Mouse (Mus musculus) liver, embryonic 15.5 days (tissue): ENCODE results near the gene Neurod4. TPM values are rescaled to one million over a fixed set of nuclear protein-coding genes. Genes with fewer than 3 reads are reported as not detected.

Experiments
- ATAC-seq: fragments of 200-750 bp; cut with Nextera tagmentation; 2 replicates; pipeline ENCODE4 v1.8.0; 2017; ENCODE audit warnings: moderate number of reproducible peaks, mild to moderate bottlenecking, moderate library complexity; ENCODE audit not compliant: insufficient read depth
- H3K27ac ChIP-seq: fragments of 300-500 bp; sonication (generic); replicated peaks from 2 replicates; pipeline ENCODE4 v1.5.1; 2015; ENCODE audit warnings: mild to moderate bottlenecking, inconsistent platforms
- H3K27me3 ChIP-seq: fragments of 300-500 bp; sonication (generic); 2 replicates; pipeline ENCODE4 v1.6.1; 2015; ENCODE audit warnings: mild to moderate bottlenecking, inconsistent platforms
- H3K36me3 ChIP-seq: fragments of 300-500 bp; sonication (generic); replicated peaks from 2 replicates; pipeline ENCODE4 v1.6.1; 2015; ENCODE audit warnings: moderate library complexity, mild to moderate bottlenecking, inconsistent platforms
- H3K4me1 ChIP-seq: fragments of 300-500 bp; sonication (generic); replicated peaks from 2 replicates; pipeline ENCODE4 v1.6.1; 2015; ENCODE audit warnings: inconsistent platforms
- H3K4me2 ChIP-seq: fragments of 300-500 bp; sonication (generic); 2 replicates; pipeline ENCODE4 v1.6.1; 2015; ENCODE audit warnings: moderate library complexity, mild to moderate bottlenecking, inconsistent platforms
- H3K4me3 ChIP-seq: fragments of 300-500 bp; sonication (generic); replicated peaks from 2 replicates; pipeline ENCODE4 v1.5.1; 2015; ENCODE audit warnings: mild to moderate bottlenecking, inconsistent platforms
- H3K9ac ChIP-seq: fragments of 300-500 bp; sonication (generic); 2 replicates; pipeline ENCODE4 v1.6.1; 2015; ENCODE audit warnings: moderate library complexity, mild to moderate bottlenecking, inconsistent platforms
- H3K9me3 ChIP-seq: fragments of 300-500 bp; sonication (generic); replicated peaks from 2 replicates; pipeline ENCODE4 v1.6.1; 2016; ENCODE audit warnings: inconsistent platforms
- WGBS: fragments of 180-500 bp; shearing (Covaris S2); methylation state at CpG from one replicate; pipeline ENCODE4 v1.1.7; 2015; ENCODE audit warnings: mixed read lengths; ENCODE audit not compliant: insufficient replicate concordance; 5-methylcytosine and 5-hydroxymethylcytosine counted together
- polyA plus RNA-seq: library from polyadenylated mRNA; unstranded; fragments of >200 nt; fragmentation: Nextera tagmentation; extraction: Ambion mirVana; gene quantifications from 2 replicates; pipeline ENCODE4 v1.2.1, GENCODE M21; 2015

Neurod4 gene
- polyA plus RNA-seq, 1 experiment from 2014 or later = not detected

- H3K9me3 ChIP-seq = no peaks in the 10 kb centered on the region
- no peak overlapping the region for H3K4me2 ChIP-seq
- H3K4me3 ChIP-seq = no peak overlapping the region
- H3K27ac ChIP-seq = no peak overlapping the region
- H3K9ac ChIP-seq = no peak overlapping the region
- no peaks in the 10 kb centered on the region for H3K4me1 ChIP-seq
- WGBS = 27% methylated on average over 3 of the region's 3 CpGs
- ATAC-seq = no peak
- H3K36me3 ChIP-seq = no peaks in the 10 kb centered on the region
- no peaks in the 10 kb centered on the region for H3K27me3 ChIP-seq
Observed at GRCm38 (mm10) chr10:130293741-130294408, 13.8 kb upstream of the Neurod4 start.

GRCm38 (mm10) chr10:130288007-130288406 is 8.0 kb upstream of the Neurod4 start:
- Histone ChIP-seq H3K9me3 (no peaks in the 10 kb centered on the region), H3K27me3 (no peaks in the 10 kb centered on the region), H3K9ac (no peak overlapping the region), H3K4me1 (no peaks in the 10 kb centered on the region), H3K27ac (no peak overlapping the region), H3K4me2 (no peak overlapping the region), H3K4me3 (no peak overlapping the region), H3K36me3 (no peaks in the 10 kb centered on the region)
- no peak for ATAC-seq
- 41% methylated on average over 3 of the region's 3 CpGs for WGBS

DNA sequence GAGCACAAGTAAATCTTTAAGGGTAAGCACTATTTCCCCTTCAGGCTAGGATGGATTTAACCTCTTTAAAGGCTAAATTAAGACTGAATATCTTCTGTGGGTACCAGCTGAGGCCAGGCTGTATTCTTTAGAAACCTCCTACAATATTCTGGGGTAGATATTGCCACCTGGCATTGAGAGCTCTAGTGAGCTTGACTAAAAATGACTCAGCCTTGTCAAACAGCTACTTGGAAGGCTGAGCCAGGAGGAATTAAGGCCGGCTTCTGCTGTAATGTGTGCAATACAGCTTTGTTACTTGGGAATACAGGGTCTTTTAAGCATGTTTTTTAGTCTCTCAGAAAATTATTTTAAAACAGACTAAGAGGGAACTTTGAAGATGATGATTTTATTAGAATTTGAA is 7.2 kb upstream of the Neurod4 start:
- Histone ChIP-seq H3K9me3 (no peaks in the 10 kb centered on the region), H3K4me3 (no peak overlapping the region), H3K27ac (no peak overlapping the region), H3K4me2 (no peak overlapping the region), H3K4me1 (no peaks in the 10 kb centered on the region), H3K9ac (no peak overlapping the region), H3K36me3 (no peaks in the 10 kb centered on the region), H3K27me3 (no peaks in the 10 kb centered on the region)
- no peak for ATAC-seq
- 51% methylated on average over 1 of the region's 1 CpGs for WGBS

DNA sequence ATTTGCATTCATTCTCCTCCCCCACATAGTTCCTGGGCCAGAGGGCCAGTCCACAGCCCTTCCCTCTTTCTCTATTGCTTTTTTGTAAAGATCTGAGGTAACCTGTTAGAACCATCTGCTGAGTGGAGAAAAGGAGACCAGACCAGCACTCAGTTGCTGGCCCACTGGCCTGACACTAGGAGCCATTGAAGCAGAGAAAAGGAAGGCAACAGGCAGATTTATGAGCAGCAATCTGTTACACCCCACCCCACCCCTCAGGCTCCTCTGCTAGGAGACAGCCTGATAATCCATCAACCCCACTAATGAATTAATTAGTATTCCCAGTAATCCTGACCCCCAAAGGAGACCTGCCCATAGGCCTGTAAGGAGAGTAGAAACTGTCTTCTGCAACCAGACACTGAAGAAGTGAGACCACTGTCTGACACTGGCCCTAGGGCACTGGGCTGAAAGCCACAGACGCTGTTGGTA is 2.0 kb upstream of the Neurod4 start:
- Histone ChIP-seq H3K4me3 (no peak overlapping the region), H3K27ac (no peak overlapping the region), H3K4me2 (no peak overlapping the region), H3K36me3 (no peaks in the 10 kb centered on the region), H3K9ac (no peak overlapping the region), H3K4me1 (no peaks in the 10 kb centered on the region), H3K9me3 (no peaks in the 10 kb centered on the region), H3K27me3 (no peaks in the 10 kb centered on the region)
- WGBS = 38% methylated on average over 1 of the region's 1 CpGs
- ATAC-seq = no peak

- no peak overlapping the region for H3K4me2 ChIP-seq
- H3K27ac ChIP-seq = no peak overlapping the region
- no peak overlapping the region for H3K4me3 ChIP-seq
- H3K36me3 ChIP-seq = no peaks in the 10 kb centered on the region
- no peak overlapping the region for H3K9ac ChIP-seq
- 50% methylated on average over 2 of the region's 2 CpGs for WGBS
- no peaks in the 10 kb centered on the region for H3K4me1 ChIP-seq
- H3K9me3 ChIP-seq = no peaks in the 10 kb centered on the region
- H3K27me3 ChIP-seq = no peaks in the 10 kb centered on the region
- ATAC-seq = no peak
Observed at GRCm38 (mm10) chr10:130276496-130276895, 3.5 kb downstream of the Neurod4 start.

- H3K9ac ChIP-seq = no peak overlapping the region
- H3K4me3 ChIP-seq = no peak overlapping the region
- WGBS = 52% methylated on average over 2 of the region's 2 CpGs
- no peaks in the 10 kb centered on the region for H3K27me3 ChIP-seq
- no peak overlapping the region for H3K27ac ChIP-seq
- H3K36me3 ChIP-seq = no peaks in the 10 kb centered on the region
- no peaks in the 10 kb centered on the region for H3K9me3 ChIP-seq
- H3K4me1 ChIP-seq = no peaks in the 10 kb centered on the region
- ATAC-seq = no peak
- no peak overlapping the region for H3K4me2 ChIP-seq
Observed at GRCm38 (mm10) chr10:130275759-130276158, 4.3 kb downstream of the Neurod4 start.

DNA sequence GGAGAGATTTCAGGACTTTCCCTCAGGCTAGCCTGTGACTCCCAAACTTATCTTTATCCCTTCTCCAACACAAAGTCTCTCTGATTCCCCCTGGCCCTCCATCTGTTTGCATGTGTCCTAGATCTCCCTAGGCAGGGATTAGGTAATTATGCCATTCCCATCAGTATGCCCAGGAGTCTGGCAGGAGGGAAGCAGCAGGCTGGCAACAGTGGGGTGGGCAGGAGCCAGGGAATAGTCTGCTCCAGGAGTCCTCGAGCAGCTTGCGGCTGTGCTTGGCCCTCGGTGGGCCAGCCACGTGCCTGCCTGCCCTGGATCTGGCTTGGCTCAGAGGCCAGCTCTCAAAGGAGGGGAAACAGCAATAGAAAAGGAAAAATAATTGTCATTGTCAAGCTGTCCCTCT is 16.8 kb downstream of the Neurod4 start:
- ATAC-seq = no peak
- Histone ChIP-seq H3K4me1 (no peaks in the 10 kb centered on the region), H3K4me3 (no peak overlapping the region), H3K27me3 (no peaks in the 10 kb centered on the region), H3K9ac (no peak overlapping the region), H3K27ac (no peak overlapping the region), H3K36me3 (no peaks in the 10 kb centered on the region), H3K9me3 (no peaks in the 10 kb centered on the region), H3K4me2 (no peak overlapping the region)
- 54% methylated on average over 4 of the region's 4 CpGs for WGBS

GRCm38 (mm10) chr10:130259483-130259882 is 20.6 kb downstream of the Neurod4 start:
- Histone ChIP-seq H3K9ac (no peak overlapping the region), H3K4me2 (no peak overlapping the region), H3K27ac (no peak overlapping the region), H3K27me3 (no peaks in the 10 kb centered on the region), H3K4me3 (no peak overlapping the region), H3K9me3 (no peaks in the 10 kb centered on the region), H3K4me1 (no peaks in the 10 kb centered on the region), H3K36me3 (no peaks in the 10 kb centered on the region)
- ATAC-seq = no peak
- WGBS = 29% methylated on average over 1 of the region's 1 CpGs

- no peak overlapping the region for H3K4me2 ChIP-seq
- H3K4me3 ChIP-seq = no peak overlapping the region
- no peaks in the 10 kb centered on the region for H3K27me3 ChIP-seq
- H3K36me3 ChIP-seq = no peaks in the 10 kb centered on the region
- no peak overlapping the region for H3K27ac ChIP-seq
- no peak overlapping the region for H3K9ac ChIP-seq
- WGBS = 15% methylated on average over 2 of the region's 2 CpGs
- ATAC-seq = no peak
- H3K9me3 ChIP-seq = no peaks in the 10 kb centered on the region
- no peaks in the 10 kb centered on the region for H3K4me1 ChIP-seq
Observed at GRCm38 (mm10) chr10:130244271-130244670, 35.8 kb downstream of the Neurod4 start.

GRCm38 (mm10) chr10:130238318-130239209 is 41.5 kb downstream of the Neurod4 start:
- H3K4me2 ChIP-seq = no peak overlapping the region
- no peak overlapping the region for H3K9ac ChIP-seq
- H3K4me1 ChIP-seq = no peaks in the 10 kb centered on the region
- H3K9me3 ChIP-seq = no peaks in the 10 kb centered on the region
- WGBS = 42% methylated on average over 2 of the region's 2 CpGs
- no peaks in the 10 kb centered on the region for H3K36me3 ChIP-seq
- no peaks in the 10 kb centered on the region for H3K27me3 ChIP-seq
- no peak overlapping the region for H3K27ac ChIP-seq
- H3K4me3 ChIP-seq = no peak overlapping the region
- no peak for ATAC-seq

DNA sequence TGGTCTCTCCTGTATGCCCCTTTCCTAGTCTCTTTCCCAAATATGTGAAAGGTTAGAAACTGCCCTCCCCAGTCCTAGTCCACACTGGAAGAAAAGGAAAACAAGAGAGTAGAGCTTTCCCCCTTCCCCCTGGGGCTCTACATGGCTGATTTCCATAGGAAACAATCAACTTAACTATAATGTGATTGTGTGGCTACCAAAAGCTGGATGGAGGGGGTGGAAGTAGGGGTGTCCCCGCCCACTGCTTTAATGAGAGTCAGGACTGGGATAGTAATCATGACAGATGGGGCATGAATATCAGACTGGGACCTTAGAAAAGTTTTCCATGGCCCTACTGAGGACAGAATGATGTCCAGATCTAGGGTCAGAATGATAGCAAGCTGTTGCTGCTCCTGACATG is 45.5 kb downstream of the Neurod4 start:
- WGBS = 25% methylated on average over 1 of the region's 1 CpGs
- no peak overlapping the region for H3K4me3 ChIP-seq
- H3K4me1 ChIP-seq = no peaks in the 10 kb centered on the region
- H3K9me3 ChIP-seq = no peaks in the 10 kb centered on the region
- no peak overlapping the region for H3K9ac ChIP-seq
- no peaks in the 10 kb centered on the region for H3K27me3 ChIP-seq
- no peaks in the 10 kb centered on the region for H3K36me3 ChIP-seq
- H3K4me2 ChIP-seq = no peak overlapping the region
- ATAC-seq = no peak
- H3K27ac ChIP-seq = no peak overlapping the region
